Mouse (Mus musculus) CH12.LX (cell line): ENCODE measurements around the gene Slc45a1.

Experiments
- CTCF ChIP-seq, 2 experiments: IDR thresholded peaks in 1 of 2; conservative IDR thresholded peaks in 1 of 2; 2 replicates each; pipeline ENCODE4 v1.5.1; 2011 to 2012; ENCODE audit warnings: low read depth in 2 of 2, low read length in 2 of 2, improper control_type of control experiment in 1 of 2, inconsistent platforms in 1 of 2, mild to moderate bottlenecking in 1 of 2, moderate library complexity in 1 of 2
- E2F4 ChIP-seq: IDR thresholded peaks from 2 replicates; pipeline ENCODE4 v1.6.1; 2011; ENCODE audit warnings: low read depth, low read length, improper control_type of control experiment; ENCODE audit not compliant: insufficient replicate concordance
- EP300 ChIP-seq: IDR thresholded peaks from 2 replicates; pipeline ENCODE4 v1.6.1; 2011; ENCODE audit warnings: low read length, improper control_type of control experiment
- MYC ChIP-seq: IDR thresholded peaks from 2 replicates; pipeline ENCODE4 v1.6.1; 2011; ENCODE audit warnings: low read depth, mild to moderate bottlenecking, improper control_type of control experiment, low read length
- POLR2A ChIP-seq: IDR thresholded peaks from 2 replicates; pipeline ENCODE4 v1.6.1; 2011; ENCODE audit warnings: low read depth, mild to moderate bottlenecking, improper control_type of control experiment, low read length
- RAD21 ChIP-seq: IDR thresholded peaks from 2 replicates; pipeline ENCODE4 v1.6.1; 2011; ENCODE audit warnings: low read depth, mild to moderate bottlenecking, low read length, improper control_type of control experiment, moderate library complexity
- SIN3A ChIP-seq: IDR thresholded peaks from 2 replicates; pipeline ENCODE4 v1.6.1; 2012; ENCODE audit warnings: low read length, improper control_type of control experiment, inconsistent platforms

DNA sequence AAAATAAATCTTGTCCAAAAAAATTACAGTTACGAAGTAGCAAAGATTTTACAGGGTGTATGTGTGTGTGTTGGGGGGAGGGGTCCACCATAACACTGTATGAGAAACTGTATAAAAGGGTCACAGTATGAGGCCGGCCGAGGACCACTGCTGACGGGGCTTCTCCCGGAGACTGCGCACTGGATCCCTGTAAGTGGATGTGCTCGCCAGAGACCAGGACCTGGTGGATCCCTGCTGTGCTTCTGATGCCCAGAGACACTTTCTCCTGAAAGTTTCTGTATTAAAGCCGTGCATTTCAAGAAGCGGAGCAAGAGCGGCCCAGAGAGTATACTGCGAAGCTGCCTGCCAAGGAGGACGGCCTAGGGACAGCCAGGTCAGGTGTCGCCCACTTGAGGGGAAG, 29.3 kb downstream of the Slc45a1 start:
- TF ChIP-seq CTCF (conservative IDR thresholded peaks at IDR 0.05 in 1 of 2, IDR thresholded peaks at IDR 0.05 in 1 of 2; ENCODE audit: low read depth in 2 of 2, low read length in 2 of 2): no peak
- TF ChIP-seq EP300: no peak
- TF ChIP-seq POLR2A: no peak
- TF ChIP-seq MYC: no peak
- no peak for TF ChIP-seq RAD21
- TF ChIP-seq E2F4: no peak
- no peak for TF ChIP-seq SIN3A
